Mouse (Mus musculus): ENCODE results near the gene Asxl2.
"Not testable (repeated sequence)": the region's sequence is repeated elsewhere in the genome, so short reads cannot be mapped to it uniquely, and the experiment has no call there.

Gene Asxl2

DNA sequence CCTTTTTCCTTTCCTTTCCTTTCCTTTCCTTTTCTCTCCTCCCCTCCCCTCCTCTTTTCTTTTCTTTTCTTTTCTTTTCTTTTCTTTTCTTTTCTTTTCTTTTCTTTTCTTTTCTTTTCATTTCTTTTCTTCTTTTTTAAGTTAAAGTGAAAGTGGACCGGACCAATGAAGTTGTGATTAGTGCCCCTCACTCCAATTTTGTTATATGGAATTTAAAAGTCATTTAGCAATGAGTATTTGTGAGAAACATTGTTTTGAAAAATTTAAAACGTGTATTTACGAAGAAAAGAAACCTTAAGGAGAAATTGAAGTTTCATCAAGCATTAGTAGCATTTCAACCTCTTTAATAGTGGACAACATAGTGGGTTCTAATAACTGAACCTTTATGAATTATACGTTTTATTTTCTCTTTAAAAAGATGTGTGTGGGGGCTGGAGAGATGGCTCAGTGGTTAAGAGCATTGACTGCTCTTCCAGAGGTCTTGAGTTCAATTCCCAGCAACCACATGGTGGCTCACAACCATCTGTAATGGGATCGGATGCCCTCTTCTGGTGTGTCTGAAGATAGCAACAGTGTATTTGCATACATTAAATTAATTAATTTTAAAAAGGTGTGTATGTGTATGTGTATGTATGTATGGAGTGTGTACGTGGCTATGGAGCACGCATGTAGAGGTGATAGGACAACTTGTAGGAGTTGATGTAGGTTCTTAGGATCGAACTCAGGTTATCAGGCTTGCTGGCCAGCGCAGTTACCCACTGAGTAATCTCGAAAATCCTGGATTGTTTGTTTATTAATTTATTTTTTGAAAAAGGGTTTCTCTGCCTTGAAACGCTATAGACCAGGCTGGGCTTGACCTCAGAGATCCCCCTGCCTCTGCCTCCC is 1.5 kb downstream of the Asxl2 start:
- ATAC-seq (ENCODE audit: low TSS enrichment): no peak

GRCm38 (mm10) chr12:3429681-3430442 is 3.2 kb downstream of the Asxl2 start:
- ATAC-seq (ENCODE audit: low TSS enrichment): no peak

GRCm38 (mm10) chr12:3430443-3430753 is 3.7 kb downstream of the Asxl2 start:
- ATAC-seq (ENCODE audit: low TSS enrichment): no peak

DNA sequence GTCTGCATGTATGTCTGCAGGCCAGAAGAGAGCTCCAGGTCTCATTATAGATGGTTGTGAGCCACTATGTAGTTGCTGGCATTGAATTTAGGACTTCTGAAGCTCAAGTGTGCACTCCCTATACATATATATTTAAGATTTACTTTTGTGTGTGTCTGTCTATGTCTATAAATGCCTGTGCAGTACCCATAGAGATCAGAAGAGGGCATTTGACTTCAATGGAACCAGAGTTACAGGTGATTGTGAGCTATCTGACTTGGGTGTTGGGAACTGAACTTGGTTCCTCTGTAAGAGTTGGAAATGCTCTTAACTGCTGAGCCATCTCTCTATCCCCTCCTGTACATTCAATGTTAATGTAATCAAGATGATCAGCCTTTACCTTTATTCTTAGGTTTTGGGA is 4.3 kb downstream of the Asxl2 start:
- ATAC-seq (ENCODE audit: low TSS enrichment): no peak

- no peak for ATAC-seq (ENCODE audit: low TSS enrichment)
Measured at GRCm38 (mm10) chr12:3433736-3434135, 7.1 kb downstream of the Asxl2 start.

DNA sequence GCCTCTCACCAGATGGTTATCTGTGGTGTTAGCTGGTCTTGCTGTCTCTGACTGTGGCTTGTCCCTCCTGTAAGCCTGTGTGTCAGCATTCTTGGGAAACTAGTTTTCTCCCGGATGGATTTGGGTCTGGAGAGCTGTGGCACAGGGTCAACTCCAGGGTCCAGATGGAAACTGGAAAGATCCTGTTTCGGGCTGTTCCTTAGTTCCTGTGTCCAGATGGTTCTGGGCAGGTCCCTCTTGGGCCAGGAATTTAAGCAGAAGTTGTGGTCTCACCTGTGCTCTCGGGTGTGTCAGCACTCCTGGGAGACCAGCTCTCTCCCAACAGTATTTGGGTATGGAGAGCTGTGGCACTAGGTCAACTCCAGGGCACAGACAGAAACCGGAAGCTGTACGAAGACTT is 9.8 kb downstream of the Asxl2 start:
- ATAC-seq (ENCODE audit: low TSS enrichment): no peak

GRCm38 (mm10) chr12:3437815-3438214 is 11.2 kb downstream of the Asxl2 start:
- ATAC-seq (ENCODE audit: low TSS enrichment): no peak

DNA sequence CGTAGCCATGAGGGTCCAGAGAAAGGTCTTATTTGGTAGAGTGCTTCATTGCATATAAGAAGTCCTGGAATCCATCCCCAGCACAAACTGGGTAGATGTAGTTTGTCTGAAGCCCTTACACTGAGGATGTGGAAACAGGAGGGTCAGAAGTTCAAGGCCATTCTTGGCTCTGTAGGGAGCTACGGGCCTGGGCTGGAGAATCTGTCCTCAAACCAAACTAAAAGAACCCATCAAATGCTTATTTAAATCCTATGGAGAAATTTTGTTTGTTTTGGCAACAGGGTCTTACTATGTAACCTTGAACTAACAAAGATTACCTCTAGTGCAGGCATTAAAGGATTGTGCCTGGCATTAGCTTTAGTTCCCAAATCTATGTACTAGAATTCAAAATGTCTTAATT is 14.3 kb downstream of the Asxl2 start:
- no peak for ATAC-seq (ENCODE audit: low TSS enrichment)

DNA sequence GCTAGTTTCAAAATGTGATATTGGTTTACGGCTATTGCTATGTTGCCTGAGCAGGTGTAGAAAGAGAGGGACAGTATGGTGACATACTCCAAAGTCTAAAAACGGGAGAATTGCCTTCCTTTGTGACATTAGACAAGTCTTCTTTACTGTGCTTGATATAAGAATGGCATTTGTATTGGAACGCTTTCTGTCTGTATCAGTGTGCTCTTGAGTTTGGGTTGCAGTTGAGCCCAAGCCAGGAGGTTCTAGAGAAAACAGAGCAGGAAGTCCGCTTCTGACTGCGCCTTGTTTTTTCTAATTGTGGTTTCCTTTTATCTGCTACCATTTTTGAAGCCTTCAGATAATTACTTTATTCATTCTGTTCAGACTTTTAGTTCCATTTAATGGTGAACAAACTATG is 14.7 kb downstream of the Asxl2 start:
- ATAC-seq (ENCODE audit: low TSS enrichment): no peak

DNA sequence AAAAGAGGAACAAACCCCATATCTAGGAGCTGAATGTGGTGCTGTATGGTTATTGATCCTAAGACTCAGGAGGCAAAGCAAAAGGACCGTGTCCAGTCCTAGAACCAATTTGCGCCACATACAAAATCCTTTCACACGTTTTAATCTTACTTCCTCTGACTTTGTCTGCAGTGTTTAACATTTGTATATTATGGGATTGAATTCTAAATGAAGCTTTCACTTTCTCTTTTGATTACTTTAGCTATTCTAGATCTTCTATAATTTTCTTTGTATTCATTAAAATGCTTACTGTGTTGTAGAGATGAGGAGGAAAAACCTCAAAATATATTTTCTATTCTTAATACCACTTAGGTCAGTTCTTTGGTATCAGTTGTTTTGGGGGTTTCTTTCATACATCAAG is 26.9 kb downstream of the Asxl2 start:
- no peak for ATAC-seq (ENCODE audit: low TSS enrichment)

DNA sequence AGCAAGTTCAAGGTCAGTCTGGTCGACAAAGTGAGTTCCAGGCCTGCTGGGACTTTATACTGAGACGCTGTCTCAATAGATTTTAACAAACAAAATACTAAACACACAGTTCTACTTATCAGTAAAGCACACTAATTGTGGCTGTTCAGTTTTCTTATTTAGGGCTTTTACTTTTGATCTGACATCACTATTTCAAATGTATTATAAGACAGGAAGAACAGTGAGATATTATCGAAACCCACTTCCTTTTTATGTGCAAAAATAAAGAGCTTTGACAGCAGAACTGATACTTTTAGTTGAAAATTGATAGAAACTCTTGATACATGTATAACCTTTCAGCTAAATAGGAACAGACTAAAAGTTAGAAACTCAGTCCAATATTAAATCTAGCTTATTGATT is 36.4 kb downstream of the Asxl2 start:
- no peak for ATAC-seq (ENCODE audit: low TSS enrichment)

- no peak for ATAC-seq (ENCODE audit: low TSS enrichment)
Measured at GRCm38 (mm10) chr12:3499662-3500061, 73.0 kb downstream of the Asxl2 start.

GRCm38 (mm10) chr12:3500071-3500470 is 73.4 kb downstream of the Asxl2 start:
- ATAC-seq (ENCODE audit: low TSS enrichment): no peak

DNA sequence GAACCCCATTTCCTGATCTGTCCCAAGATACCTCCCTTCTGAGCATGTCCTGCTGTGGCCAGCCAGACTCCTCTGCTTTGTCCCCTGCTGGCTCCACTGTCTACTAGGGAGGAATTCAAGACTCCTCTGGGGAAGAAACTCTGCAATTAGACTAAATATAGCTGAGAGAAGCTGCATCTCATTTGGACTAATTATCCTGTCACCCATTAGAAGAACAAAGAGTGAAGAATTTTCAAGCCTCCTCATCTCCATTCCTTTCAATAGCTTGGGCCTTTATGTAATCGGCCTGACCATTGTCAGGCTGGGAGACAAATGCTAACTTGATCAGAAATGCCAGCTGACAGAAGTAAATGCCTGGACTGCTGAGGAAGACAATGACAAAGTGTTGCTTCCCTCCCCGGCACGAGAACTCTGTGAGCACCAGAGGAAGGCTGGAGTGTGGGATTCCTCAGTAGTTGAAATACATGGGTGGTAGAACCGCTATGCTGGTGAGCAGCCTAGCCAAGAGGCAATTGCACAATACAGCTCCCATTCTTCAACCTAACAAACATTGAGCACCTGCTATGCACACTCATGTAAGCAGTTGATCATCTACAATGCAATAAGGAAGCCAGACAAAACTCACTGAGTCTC is 92.1 kb downstream of the Asxl2 start:
- ATAC-seq (ENCODE audit: low TSS enrichment): peak; percentile 44; the same call in 1 of the 2 replicates

DNA sequence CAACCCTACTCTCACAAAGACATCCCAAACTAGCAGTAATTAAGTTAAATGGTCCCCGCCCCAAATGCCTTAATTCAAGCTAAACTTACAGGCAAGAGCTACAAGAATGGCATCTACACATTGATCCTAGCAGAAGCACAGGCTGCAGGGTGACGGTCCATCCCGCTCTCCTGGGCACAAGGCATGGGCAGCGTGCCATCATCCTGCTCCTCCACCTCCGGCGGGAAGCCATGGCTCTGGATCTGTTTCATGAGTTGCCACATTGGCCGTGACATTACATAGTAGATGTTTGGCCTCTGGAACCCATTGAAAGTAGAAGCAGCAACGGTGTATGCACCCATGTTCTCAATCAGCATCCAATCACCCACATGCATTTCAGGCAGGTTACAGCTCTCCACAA is 95.1 kb downstream of the Asxl2 start:
- ATAC-seq (ENCODE audit: low TSS enrichment): not testable (repeated sequence)

DNA sequence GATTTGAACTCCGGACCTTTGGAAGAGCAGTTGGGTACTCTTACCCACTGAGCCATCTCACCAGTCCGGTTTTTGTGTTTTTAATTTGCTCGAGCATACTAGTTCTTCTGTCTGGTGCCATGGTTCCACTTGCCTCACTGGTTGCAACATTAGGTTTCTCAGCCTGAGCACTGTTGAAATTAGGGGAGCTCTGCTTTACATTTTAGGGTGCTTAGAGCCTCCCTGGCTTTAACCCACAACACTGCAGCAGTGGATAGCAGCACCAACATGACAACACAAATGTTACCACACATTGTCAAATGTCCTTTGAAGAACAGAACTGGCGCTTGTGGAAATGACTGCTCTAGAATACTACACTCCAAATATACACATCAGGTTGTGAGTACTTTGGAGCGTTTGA is 98.9 kb downstream of the Asxl2 start:
- no peak for ATAC-seq (ENCODE audit: low TSS enrichment)

- not testable (repeated sequence) for ATAC-seq (ENCODE audit: low TSS enrichment)
Measured at GRCm38 (mm10) chr12:3535446-3535845, 108.8 kb downstream of the Asxl2 start.

DNA sequence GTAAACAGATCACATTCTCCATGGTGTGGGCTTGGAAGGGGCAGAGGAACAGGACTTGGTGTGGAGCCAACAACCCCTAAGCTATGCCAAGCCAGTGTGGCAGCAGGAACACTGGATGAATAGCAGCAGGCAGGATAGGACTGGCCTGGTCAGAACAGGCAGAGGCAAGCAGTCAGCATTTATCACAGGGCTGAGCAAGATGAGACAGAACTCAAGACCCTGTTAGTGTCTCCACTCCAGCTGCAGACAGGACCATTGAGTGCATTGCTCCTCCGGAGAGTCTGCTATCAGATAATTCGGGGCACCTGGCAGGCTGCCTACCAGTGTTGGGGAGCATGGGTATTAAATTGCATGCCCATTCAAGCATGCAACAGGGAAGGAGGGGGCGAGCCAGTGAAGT is 111.0 kb downstream of the Asxl2 start:
- no peak for ATAC-seq (ENCODE audit: low TSS enrichment)

- no peak for ATAC-seq (ENCODE audit: low TSS enrichment)
Measured at GRCm38 (mm10) chr12:3538036-3538435, 111.4 kb downstream of the Asxl2 start.

DNA sequence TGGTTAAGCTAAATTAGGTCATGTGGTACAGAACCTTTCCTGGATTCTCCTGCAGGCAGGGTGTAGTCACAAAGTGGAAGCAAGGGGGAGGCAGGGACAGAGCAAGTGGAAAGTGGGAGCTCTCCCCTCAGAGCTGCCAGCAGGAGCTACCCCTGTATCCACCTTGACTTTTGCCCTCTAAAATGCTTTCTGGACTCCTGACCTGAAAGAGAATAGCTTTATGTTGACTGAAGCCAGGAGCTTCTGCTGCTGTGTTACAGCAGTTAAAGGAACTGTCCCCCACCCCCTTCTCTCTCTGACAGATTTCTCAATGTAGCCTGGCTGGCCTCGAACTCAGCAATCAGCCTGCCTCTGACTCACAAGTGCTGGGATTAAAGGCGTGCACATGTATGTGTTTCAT is 112.9 kb downstream of the Asxl2 start:
- no peak for ATAC-seq (ENCODE audit: low TSS enrichment)

DNA sequence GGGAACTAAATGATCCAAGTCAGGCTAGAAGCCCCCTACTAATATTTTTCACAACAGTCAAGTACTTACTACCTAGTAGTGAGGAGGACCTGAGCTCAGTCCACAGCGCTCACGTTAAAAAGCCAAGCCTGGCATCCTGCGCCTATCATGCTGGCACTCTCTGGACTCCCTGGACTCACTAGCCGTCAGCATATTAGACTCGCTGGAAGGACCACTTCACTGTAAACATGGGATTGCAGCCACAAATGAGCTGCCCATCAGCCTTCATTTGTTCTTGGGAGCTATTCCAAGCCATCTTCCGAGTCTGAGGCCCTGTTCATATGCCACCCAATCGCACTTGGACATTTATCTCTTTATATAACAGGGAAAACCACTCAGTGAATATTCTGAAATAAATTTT is 114.2 kb downstream of the Asxl2 start:
- ATAC-seq (ENCODE audit: low TSS enrichment): no peak

GRCm38 (mm10) chr12:3545451-3545850 is 118.8 kb downstream of the Asxl2 start:
- ATAC-seq (ENCODE audit: low TSS enrichment): no peak

GRCm38 (mm10) chr12:3546121-3546658 is 119.5 kb downstream of the Asxl2 start:
- ATAC-seq (ENCODE audit: low TSS enrichment): no peak
